Mouse (Mus musculus) limb, embryonic 12.5 days (tissue): ENCODE measurements around the gene Glrx. TPM values are rescaled to one million over a fixed set of nuclear protein-coding genes. Genes with fewer than 3 reads are reported as not detected.
"Not testable (repeated sequence)": the region's sequence is repeated elsewhere in the genome, so short reads cannot be mapped to it uniquely, and the experiment has no call there.

Source experiments
- ATAC-seq: fragments of 200-750 bp; cut with Nextera tagmentation; 2 replicates; pipeline ENCODE4 v1.8.0; 2017; ENCODE audit warnings: low read depth, moderate TSS enrichment; ENCODE audit not compliant: insufficient number of reproducible peaks, insufficient read depth, low FRiP score, low TSS enrichment
- H3K27ac ChIP-seq: fragments of 300-500 bp; sonication (generic); 2 replicates; pipeline ENCODE4 v1.5.1; 2016; ENCODE audit warnings: mild to moderate bottlenecking, moderate library complexity
- H3K27me3 ChIP-seq: fragments of 300-500 bp; sonication (generic); 2 replicates; pipeline ENCODE4 v1.6.1; 2016; ENCODE audit warnings: mild to moderate bottlenecking, moderate library complexity
- H3K36me3 ChIP-seq: fragments of 300-500 bp; sonication (generic); 2 replicates; pipeline ENCODE4 v1.6.1; 2016; ENCODE audit warnings: mild to moderate bottlenecking, moderate library complexity
- H3K4me1 ChIP-seq: fragments of 300-500 bp; sonication (generic); replicated peaks from 2 replicates; pipeline ENCODE4 v1.6.1; 2016
- H3K4me2 ChIP-seq: fragments of 300-500 bp; sonication (generic); 2 replicates; pipeline ENCODE4 v1.6.1; 2016; ENCODE audit warnings: mild to moderate bottlenecking, moderate library complexity
- H3K4me3 ChIP-seq: fragments of 300-500 bp; sonication (generic); replicated peaks from 2 replicates; pipeline ENCODE4 v1.5.1; 2016; ENCODE audit warnings: mild to moderate bottlenecking
- H3K9ac ChIP-seq: fragments of 300-500 bp; sonication (generic); replicated peaks from 2 replicates; pipeline ENCODE4 v1.6.1; 2016; ENCODE audit warnings: mild to moderate bottlenecking, moderate library complexity
- H3K9me3 ChIP-seq: fragments of 300-500 bp; sonication (generic); 2 replicates; pipeline ENCODE4 v1.6.1; 2016; ENCODE audit warnings: mild to moderate bottlenecking, moderate library complexity
- WGBS: fragments of 180-500 bp; shearing (Covaris S2); methylation state at CpG from one replicate; pipeline ENCODE4 v1.1.7; 2016; 5-methylcytosine and 5-hydroxymethylcytosine counted together
- polyA plus RNA-seq: library from polyadenylated mRNA; unstranded; fragments of >200 nt; fragmentation: Nextera tagmentation; extraction: Ambion mirVana; gene quantifications from 2 replicates; pipeline ENCODE4 v1.2.1, GENCODE M21; 2016

Glrx gene
- polyA plus RNA-seq, 1 experiment from 2014 or later = 31.2 TPM

DNA sequence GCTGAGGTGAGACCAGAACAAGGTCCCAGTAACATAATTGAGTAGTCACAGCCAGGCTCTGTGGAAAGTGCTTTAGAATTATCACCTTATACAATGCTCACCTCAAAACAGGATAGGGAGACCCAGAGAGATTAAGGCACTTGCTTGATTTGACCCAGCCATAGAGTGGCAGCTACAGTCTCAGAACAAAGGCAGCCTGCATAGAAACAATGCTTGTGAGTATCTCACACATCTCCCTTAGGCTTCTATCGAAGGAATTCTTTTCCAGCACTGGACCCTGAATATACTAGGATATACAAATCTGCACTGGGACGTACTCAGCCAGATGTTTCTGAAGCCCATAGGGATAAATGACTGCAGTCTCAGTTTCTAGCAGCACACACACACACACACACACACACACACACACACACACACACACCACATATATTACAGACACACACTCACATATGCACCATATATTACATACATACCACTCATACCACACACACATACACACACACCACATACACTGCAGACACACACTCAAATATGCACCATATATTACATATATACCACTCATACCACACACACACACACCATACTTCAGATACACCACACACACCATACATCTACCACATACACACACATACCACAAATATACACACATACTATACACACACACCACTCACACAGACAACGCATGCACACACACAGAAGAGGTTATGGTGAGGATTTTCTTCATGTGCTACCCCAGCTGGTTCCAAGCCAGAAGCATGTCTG is 20.5 kb upstream of the Glrx start:
- H3K4me1 ChIP-seq = no peaks in the 10 kb centered on the region
- H3K36me3 ChIP-seq = no peaks in the 10 kb centered on the region
- WGBS = 88% methylated on average over 3 of the region's 3 CpGs
- no peak for ATAC-seq
- H3K4me2 ChIP-seq = no peak overlapping the region
- H3K4me3 ChIP-seq = no peak overlapping the region
- no peak overlapping the region for H3K27ac ChIP-seq
- no peaks in the 10 kb centered on the region for H3K9me3 ChIP-seq
- no peak overlapping the region for H3K9ac ChIP-seq
- no peaks in the 10 kb centered on the region for H3K27me3 ChIP-seq

DNA sequence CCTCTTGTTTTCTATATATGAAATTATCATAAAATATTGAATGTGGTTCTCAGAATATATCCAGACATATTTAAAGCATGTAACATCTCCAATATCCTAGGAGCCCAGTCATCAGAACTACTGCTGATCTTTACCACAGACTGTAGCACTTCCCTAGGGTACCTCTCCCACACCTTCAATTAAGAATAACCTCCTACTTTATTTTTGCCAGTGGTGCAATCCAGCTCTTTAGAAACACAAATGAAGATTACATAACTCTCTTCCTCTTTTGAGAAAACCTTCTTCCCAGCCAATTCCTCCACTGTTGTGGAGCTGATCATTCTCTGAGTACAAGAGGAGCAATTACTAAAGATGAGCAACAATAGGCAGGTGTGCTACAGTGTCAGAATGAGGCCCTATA is 19.8 kb upstream of the Glrx start:
- no peaks in the 10 kb centered on the region for H3K36me3 ChIP-seq
- no peak overlapping the region for H3K4me3 ChIP-seq
- no peak overlapping the region for H3K27ac ChIP-seq
- H3K9ac ChIP-seq = no peak overlapping the region
- no peaks in the 10 kb centered on the region for H3K27me3 ChIP-seq
- no peaks in the 10 kb centered on the region for H3K9me3 ChIP-seq
- no peak overlapping the region for H3K4me2 ChIP-seq
- no peak for ATAC-seq
- no peaks in the 10 kb centered on the region for H3K4me1 ChIP-seq

DNA sequence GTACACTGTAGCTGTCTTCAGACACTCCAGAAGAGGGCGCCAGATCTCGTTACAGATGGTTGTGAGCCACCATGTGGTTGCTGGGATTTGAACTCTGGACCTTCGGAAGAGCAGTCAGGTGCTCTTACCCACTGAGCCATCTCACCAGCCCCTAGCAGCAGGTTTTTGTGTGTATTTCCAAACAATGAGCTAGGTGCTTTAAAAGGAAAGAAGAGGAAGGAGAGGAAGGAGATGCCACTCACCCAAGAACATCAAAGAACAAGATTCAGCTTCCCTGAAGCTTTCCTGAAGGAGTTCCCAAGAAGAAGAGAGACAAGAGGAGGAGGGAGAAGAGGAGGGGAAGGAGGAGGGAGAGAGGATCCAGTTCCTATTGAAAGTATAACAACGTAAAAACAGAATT is 17.3 kb upstream of the Glrx start:
- not testable (repeated sequence) for ATAC-seq, H3K4me3 ChIP-seq, H3K9ac ChIP-seq, H3K27ac ChIP-seq, H3K36me3 ChIP-seq, H3K4me1 ChIP-seq, H3K9me3 ChIP-seq, H3K27me3 ChIP-seq, H3K4me2 ChIP-seq
- WGBS = 94% methylated on average over 4 of the region's 4 CpGs

DNA sequence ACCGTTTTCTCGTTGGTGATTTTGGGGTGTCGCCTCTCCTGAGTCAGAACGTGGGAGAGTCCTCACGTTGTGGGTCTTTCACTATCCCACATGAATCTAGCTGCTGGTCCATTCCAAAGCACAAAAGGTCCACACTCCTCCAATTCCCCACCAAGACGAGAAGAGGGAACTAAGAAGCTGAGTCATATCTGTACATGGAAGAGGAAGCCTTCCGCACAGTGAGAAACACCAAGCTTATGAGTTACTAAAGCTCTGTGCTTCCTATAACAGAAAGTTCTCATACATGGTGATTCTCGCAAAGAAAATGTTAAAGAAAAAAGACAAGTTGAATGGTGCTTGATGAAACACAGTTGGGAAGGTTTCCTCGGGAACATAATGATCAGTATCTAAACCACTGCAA is 16.5 kb upstream of the Glrx start:
- no peak for ATAC-seq
- Histone ChIP-seq H3K27me3 (no peaks in the 10 kb centered on the region), H3K9ac (no peak overlapping the region), H3K4me3 (no peak overlapping the region), H3K36me3 (no peaks in the 10 kb centered on the region), H3K9me3 (no peaks in the 10 kb centered on the region), H3K4me1 (no peaks in the 10 kb centered on the region), H3K27ac (no peak overlapping the region), H3K4me2 (no peak overlapping the region)
- 93% methylated on average over 9 of the region's 9 CpGs for WGBS

DNA sequence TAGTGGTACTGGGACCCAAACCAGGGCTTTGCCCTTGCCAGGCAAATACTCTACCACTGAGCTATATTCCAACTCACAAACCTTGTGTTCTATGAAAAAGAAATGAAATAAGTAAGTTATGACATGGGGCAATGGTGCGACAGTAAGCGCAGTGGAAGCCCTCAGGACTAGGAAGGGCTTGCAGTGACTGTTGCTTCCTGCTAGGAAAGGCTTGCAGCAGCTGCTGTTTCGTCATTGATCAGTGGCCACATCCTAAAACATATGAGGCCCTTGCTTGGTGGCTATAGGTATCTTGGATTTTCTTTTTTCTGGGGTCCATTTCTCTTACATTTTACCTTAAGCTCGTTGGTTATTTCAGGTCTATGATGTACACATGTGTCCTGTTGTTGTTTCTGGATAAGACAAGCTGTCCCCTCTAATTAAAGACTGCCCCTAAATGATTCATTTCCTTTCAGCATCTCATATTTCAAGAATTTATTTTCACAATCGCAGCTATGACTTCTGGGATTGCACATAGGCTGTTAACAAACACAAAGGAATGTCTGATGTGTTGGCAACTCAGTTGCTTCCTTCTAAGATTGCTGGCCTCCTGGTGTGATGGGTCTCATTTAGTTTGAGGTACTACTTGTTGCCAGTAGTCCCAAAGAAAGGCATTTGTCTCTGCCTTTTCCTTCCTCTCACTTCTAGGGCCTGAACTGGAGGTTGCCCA is 14.9 kb upstream of the Glrx start:
- no peaks in the 10 kb centered on the region for H3K9me3 ChIP-seq
- H3K4me1 ChIP-seq = no peaks in the 10 kb centered on the region
- H3K27ac ChIP-seq = no peak overlapping the region
- WGBS = 73% methylated on average over 5 of the region's 5 CpGs
- no peak overlapping the region for H3K4me3 ChIP-seq
- no peaks in the 10 kb centered on the region for H3K36me3 ChIP-seq
- H3K4me2 ChIP-seq = no peak overlapping the region
- ATAC-seq = no peak
- no peak overlapping the region for H3K9ac ChIP-seq
- H3K27me3 ChIP-seq = no peaks in the 10 kb centered on the region

DNA sequence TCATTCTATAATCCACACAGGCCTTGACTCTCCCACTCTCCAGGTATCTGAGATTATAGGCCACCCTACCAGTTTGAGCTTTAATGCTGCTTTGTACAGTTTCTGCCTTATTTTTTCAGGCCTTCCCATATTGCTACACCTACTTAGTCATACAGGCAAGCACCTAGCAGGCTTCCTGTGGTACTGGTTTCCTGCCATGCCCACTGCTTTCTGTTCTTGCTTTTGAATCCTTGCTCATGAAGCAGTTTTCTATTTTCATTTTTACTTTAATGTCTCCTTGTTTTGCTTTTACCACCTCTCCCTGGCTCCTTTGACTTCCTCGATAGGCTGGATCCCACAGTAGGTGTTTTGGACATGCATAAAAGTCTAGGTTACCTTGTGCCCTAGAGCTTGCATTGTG is 14.3 kb upstream of the Glrx start:
- Histone ChIP-seq H3K9ac (no peak overlapping the region), H3K4me3 (no peak overlapping the region), H3K27me3 (no peaks in the 10 kb centered on the region), H3K4me2 (no peak overlapping the region), H3K9me3 (no peaks in the 10 kb centered on the region), H3K27ac (no peak overlapping the region), H3K36me3 (no peaks in the 10 kb centered on the region), H3K4me1 (no peaks in the 10 kb centered on the region)
- ATAC-seq = no peak
- 88% methylated on average over 1 of the region's 1 CpGs for WGBS

DNA sequence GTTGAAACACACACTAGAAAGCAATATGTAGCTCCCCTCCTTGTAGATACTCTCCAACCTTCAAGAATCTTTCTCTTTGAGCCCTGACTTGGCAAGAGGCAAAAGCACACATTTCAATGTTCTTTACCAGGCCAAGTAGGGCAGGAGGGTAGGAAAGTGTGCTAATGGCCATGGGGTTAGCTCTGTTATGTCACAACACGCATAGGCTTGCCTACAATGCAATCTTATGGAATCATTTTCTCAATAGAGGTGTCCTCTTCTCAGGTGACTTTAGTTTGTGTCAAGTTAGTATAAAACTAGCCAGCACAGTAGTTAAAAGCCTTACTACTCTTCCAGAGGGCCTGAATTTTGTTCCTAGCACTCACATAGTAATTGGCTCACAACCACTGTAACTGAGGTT is 9.0 kb upstream of the Glrx start:
- Histone ChIP-seq H3K4me1 (no peaks in the 10 kb centered on the region), H3K4me2 (no peak overlapping the region), H3K27ac (no peak overlapping the region), H3K27me3 (no peaks in the 10 kb centered on the region), H3K36me3 (no peaks in the 10 kb centered on the region), H3K4me3 (no peak overlapping the region), H3K9me3 (no peaks in the 10 kb centered on the region), H3K9ac (no peak overlapping the region)
- no peak for ATAC-seq
- WGBS = 94% methylated on average over 1 of the region's 1 CpGs

DNA sequence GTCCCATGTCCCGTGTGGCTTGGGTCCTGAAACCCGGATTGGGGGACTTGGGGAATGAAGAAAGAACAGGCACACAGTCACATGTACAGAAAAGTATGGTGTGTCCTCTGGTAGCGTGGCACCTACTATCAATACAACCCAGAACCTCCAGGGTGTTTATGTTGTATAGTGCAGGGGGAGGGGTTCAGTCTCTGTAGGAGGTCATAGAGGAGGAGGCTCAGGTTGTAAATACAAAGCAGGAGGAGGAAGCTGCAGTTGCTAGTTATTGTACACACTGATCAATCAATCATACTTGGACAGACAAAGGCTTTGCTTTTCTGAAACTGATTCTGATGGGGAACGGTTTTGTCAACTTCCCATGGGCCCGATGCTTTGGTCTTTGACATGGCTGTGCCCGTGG is 8.0 kb upstream of the Glrx start:
- Histone ChIP-seq H3K4me3 (no peak overlapping the region), H3K9me3 (no peaks in the 10 kb centered on the region), H3K9ac (no peak overlapping the region), H3K27me3 (no peaks in the 10 kb centered on the region), H3K4me1 (no peaks in the 10 kb centered on the region), H3K4me2 (no peak overlapping the region), H3K27ac (no peak overlapping the region), H3K36me3 (no peaks in the 10 kb centered on the region)
- ATAC-seq = no peak
- WGBS = 83% methylated on average over 6 of the region's 6 CpGs

DNA sequence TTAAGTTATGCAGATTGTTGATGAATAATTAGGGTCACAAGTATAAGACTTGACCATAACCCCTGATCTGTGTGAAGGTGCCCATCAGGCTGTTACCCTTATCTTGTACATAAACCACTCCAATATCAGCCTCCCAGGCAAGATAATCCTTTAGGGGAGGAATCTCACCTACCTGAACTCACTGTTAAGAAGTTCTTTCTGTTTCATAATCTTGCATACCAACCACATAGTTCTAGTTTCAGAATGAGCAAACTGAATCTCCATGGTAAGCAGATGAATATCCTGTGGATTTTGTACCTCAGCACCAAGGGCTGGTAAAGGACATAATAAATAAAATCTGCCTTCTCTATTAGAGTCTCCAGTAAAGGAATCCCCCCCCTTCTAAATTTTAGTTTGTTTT is 7.0 kb upstream of the Glrx start:
- Histone ChIP-seq H3K4me3 (no peak overlapping the region), H3K4me2 (no peak overlapping the region), H3K4me1 (no peaks in the 10 kb centered on the region), H3K9me3 (no peaks in the 10 kb centered on the region), H3K36me3 (no peaks in the 10 kb centered on the region), H3K27ac (no peak overlapping the region), H3K27me3 (no peaks in the 10 kb centered on the region), H3K9ac (no peak overlapping the region)
- ATAC-seq = no peak

DNA sequence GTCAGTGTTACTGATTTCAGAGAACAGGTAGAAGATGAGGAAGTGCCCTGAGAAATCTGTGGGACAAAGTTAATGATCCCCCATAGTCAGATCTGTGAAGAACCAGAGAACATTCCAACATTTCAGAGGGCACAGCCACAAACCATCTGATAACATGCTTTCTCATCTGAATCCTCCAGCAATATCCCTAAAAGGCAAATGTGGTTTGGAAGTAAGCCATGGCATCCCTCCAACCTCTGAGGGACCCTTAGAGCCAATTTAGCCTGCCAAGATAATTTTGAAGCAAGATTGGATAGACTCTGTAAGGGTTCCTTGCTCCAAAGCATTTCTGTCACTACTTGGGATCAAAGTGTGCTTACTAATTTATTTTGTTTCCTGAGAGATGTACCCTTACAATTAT is 6.2 kb upstream of the Glrx start:
- H3K4me3 ChIP-seq = no peak overlapping the region
- no peaks in the 10 kb centered on the region for H3K36me3 ChIP-seq
- no peak for ATAC-seq
- no peaks in the 10 kb centered on the region for H3K27me3 ChIP-seq
- no peaks in the 10 kb centered on the region for H3K4me1 ChIP-seq
- no peak overlapping the region for H3K9ac ChIP-seq
- H3K9me3 ChIP-seq = no peaks in the 10 kb centered on the region
- H3K4me2 ChIP-seq = no peak overlapping the region
- no peak overlapping the region for H3K27ac ChIP-seq

DNA sequence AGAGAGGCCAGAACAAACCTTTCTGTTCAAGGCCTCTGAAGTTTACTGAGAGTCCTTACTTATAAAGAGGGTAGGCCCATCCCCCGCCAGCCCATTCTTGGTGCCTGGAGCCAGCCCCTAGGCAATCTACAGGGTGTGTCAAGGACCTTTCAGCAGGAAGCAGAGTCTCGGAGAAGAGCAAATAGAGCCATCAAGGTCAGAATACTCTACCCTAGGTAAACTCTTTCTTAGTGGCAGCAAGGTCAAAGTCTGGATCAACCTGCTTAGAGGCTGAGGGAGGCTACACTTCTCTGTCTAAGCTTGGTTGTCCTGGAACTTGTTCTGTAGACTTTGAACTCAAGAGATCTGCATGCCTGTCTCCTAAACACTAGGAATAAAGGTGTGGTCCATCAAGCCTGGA is 4.2 kb upstream of the Glrx start:
- no peak for ATAC-seq
- Histone ChIP-seq H3K4me1 (peaks cover 9% of the 10 kb centered on the region), H3K4me2 (no peak overlapping the region), H3K9ac (no peak overlapping the region), H3K27me3 (no peaks in the 10 kb centered on the region), H3K4me3 (no peak overlapping the region), H3K27ac (no peak overlapping the region), H3K36me3 (no peaks in the 10 kb centered on the region), H3K9me3 (no peaks in the 10 kb centered on the region)
- 68% methylated on average over 2 of the region's 2 CpGs for WGBS

DNA sequence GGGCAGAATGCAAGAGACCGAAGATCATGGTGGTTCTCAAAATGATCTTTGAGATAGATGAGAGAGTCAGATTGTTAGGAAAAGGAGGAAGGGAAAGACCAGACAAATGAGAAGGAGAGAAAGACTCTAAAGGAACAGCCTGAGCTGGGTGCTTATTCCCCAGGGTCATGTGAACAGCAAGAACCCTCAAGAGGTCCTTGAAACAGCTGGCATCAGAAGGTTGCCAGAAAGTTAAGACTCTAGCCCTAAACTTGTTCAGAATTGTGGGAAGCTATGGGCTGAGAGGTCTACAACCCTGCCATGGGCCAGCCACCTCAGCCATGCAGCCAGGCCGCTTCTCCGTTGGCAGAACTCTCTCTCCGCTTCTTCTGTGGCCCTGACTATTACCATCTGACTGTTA is 1.2 kb upstream of the Glrx start:
- H3K4me1 ChIP-seq = peaks cover 23% of the 10 kb centered on the region
- H3K4me3 ChIP-seq = no peak overlapping the region
- no peak overlapping the region for H3K4me2 ChIP-seq
- no peaks in the 10 kb centered on the region for H3K9me3 ChIP-seq
- H3K9ac ChIP-seq = no peak overlapping the region
- no peaks in the 10 kb centered on the region for H3K27me3 ChIP-seq
- no peak for ATAC-seq
- no peak overlapping the region for H3K27ac ChIP-seq
- no peaks in the 10 kb centered on the region for H3K36me3 ChIP-seq
- 88% methylated on average over 4 of the region's 4 CpGs for WGBS
